Comparison of ENCODE assay signal across 11 mouse cellular contexts in the genomic region with DNA sequence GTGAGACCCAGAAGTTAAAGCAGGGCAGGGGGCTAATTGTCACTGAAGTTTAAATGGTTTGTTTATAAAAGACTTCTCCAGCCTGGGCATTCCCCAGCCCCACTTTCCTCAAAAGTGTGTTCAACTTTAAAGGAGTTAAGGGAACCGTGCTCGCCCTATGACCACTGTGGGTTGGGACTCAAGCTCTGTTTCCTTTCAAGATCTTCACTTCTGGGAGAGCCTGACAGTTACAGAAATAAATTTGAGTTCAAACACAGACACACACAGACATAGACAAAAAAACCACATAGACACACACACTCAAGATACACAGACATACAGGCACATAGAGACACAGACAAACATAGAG.
DNase-seq lines count a peak whose midpoint lies in the region; ATAC-seq and TF ChIP-seq lines count a peak whose summit lies in the region.
"Had no signal": no experiment of that assay in that cellular context is flagged by ENCODE, and none has a peak within 500 bp of the region (broad histone marks: within the 10 kb centered on the region; RNA-seq: fewer than 3 reads in every experiment).

No protein-coding gene starts in this region.

- no peak for TF ChIP-seq POLR2A in lung, adult 2 months (IDR thresholded peaks at IDR 0.05; ENCODE audit: borderline replicate concordance, extremely low read depth, low read depth, low read length)

- H3K27ac ChIP-seq in heart, embryonic 14.5 days (replicated peaks in 1 of 2; ENCODE audit: control insufficient read depth in 1 of 2, insufficient read depth in 1 of 2, low read depth in 2 of 2, low read length in 2 of 2) = peak overlapping the region; percentile 64 to 75
- peak overlapping the region; percentile 27; the same call in 1 of the 2 replicates for H3K27ac ChIP-seq in lung, embryonic 16.5 days (ENCODE audit: low read length)
- H3K27ac ChIP-seq in intestine, postnatal 0 days (ENCODE audit: low read depth, low read length) = peak overlapping the region; percentile 42; the same call in 1 of the 2 replicates
- peak overlapping the region; percentile 85 for H3K27ac ChIP-seq in stomach, embryonic 16.5 days (ENCODE audit: low read length)

- peaks cover 12 to 17% of the 10 kb centered on the region in 2 experiments for H3K4me1 ChIP-seq in heart, embryonic 14.5 days (ENCODE audit: control insufficient read depth in 2 of 2, insufficient read depth in 2 of 2, low read length in 2 of 2)
- H3K4me1 ChIP-seq in lung, embryonic 16.5 days (replicated peaks; ENCODE audit: control insufficient read depth, insufficient read depth, low read length) = peaks cover 5% of the 10 kb centered on the region; the same call in 1 of the 2 replicates
- no peaks in the 10 kb centered on the region; the same call in 1 of the 2 replicates for H3K4me1 ChIP-seq in lung, adult 2 months (ENCODE audit: control insufficient read depth, insufficient read depth, low read length)
- H3K4me1 ChIP-seq in intestine, postnatal 0 days (replicated peaks; ENCODE audit: control insufficient read depth, insufficient read depth, low read length) = no peaks in the 10 kb centered on the region
- peaks cover 10% of the 10 kb centered on the region; the same call in 1 of the 2 replicates for H3K4me1 ChIP-seq in stomach, embryonic 16.5 days (ENCODE audit: control insufficient read depth, insufficient read depth, low read length)

- no peaks in the 10 kb centered on the region for H3K9me3 ChIP-seq in heart, embryonic 14.5 days (ENCODE audit: control insufficient read depth, low read length)
- H3K9me3 ChIP-seq in lung, embryonic 16.5 days (ENCODE audit: control insufficient read depth, low read length) = no peaks in the 10 kb centered on the region
- no peaks in the 10 kb centered on the region for H3K9me3 ChIP-seq in intestine, postnatal 0 days (ENCODE audit: control insufficient read depth)
- no peaks in the 10 kb centered on the region for H3K9me3 ChIP-seq in stomach, embryonic 16.5 days (replicated peaks; ENCODE audit: control insufficient read depth, low read length)

- no peak for ATAC-seq in heart, embryonic 14.5 days (ENCODE audit: insufficient number of reproducible peaks, insufficient read depth, low FRiP score, low read depth)
- ATAC-seq in lung, embryonic 16.5 days (ENCODE audit: low read depth) = no peak; the same call in 1 of the 2 replicates
- no peak for ATAC-seq in intestine, postnatal 0 days
- ATAC-seq in stomach, embryonic 16.5 days (ENCODE audit: insufficient read depth, low FRiP score) = 0 out of 2 replicates have a peak, but pooled peaks have one; percentile 27

- no peak overlapping the region for H3K9ac ChIP-seq in heart, embryonic 14.5 days (ENCODE audit: low read length)
- H3K9ac ChIP-seq in lung, embryonic 16.5 days (ENCODE audit: low read length) = no peak overlapping the region
- H3K9ac ChIP-seq in intestine, postnatal 0 days (ENCODE audit: low read depth, low read length) = no peak overlapping the region
- H3K9ac ChIP-seq in stomach, embryonic 16.5 days (ENCODE audit: low read length) = no peak overlapping the region

- no peak for TF ChIP-seq CTCF in lung, adult 2 months (IDR thresholded peaks at IDR 0.05; ENCODE audit: insufficient read depth, low read length)
- no peak for TF ChIP-seq CTCF in intestine, postnatal 0 days (IDR thresholded peaks at IDR 0.05; ENCODE audit: low read depth)

- H3K36me3 ChIP-seq in heart, embryonic 14.5 days (ENCODE audit: control insufficient read depth, insufficient read depth, low read length) = no peaks in the 10 kb centered on the region
- H3K36me3 ChIP-seq in lung, embryonic 16.5 days (ENCODE audit: control insufficient read depth, insufficient read depth, low read length) = no peaks in the 10 kb centered on the region
- no peaks in the 10 kb centered on the region for H3K36me3 ChIP-seq in intestine, postnatal 0 days (ENCODE audit: control insufficient read depth, insufficient read depth)
- no peaks in the 10 kb centered on the region for H3K36me3 ChIP-seq in stomach, embryonic 16.5 days (ENCODE audit: control insufficient read depth, insufficient read depth, low read length)

- H3K4me2 ChIP-seq in heart, embryonic 14.5 days (ENCODE audit: low read length) = no peak overlapping the region
- H3K4me2 ChIP-seq in lung, embryonic 16.5 days (ENCODE audit: low read depth, low read length) = no peak overlapping the region
- no peak overlapping the region for H3K4me2 ChIP-seq in intestine, postnatal 0 days (replicated peaks; ENCODE audit: low read depth)
- H3K4me2 ChIP-seq in stomach, embryonic 16.5 days (ENCODE audit: low read depth, low read length) = no peak overlapping the region

- H3K27me3 ChIP-seq in heart, embryonic 14.5 days (ENCODE audit: control insufficient read depth, insufficient read depth, low read length) = no peaks in the 10 kb centered on the region
- H3K27me3 ChIP-seq in lung, embryonic 16.5 days (ENCODE audit: control insufficient read depth, insufficient read depth, low read depth, low read length) = no peaks in the 10 kb centered on the region
- no peaks in the 10 kb centered on the region for H3K27me3 ChIP-seq in intestine, postnatal 0 days (replicated peaks; ENCODE audit: control insufficient read depth, insufficient read depth, low read length)
- no peaks in the 10 kb centered on the region for H3K27me3 ChIP-seq in stomach, embryonic 16.5 days (ENCODE audit: control insufficient read depth, insufficient read depth, low read length)

- intact Hi-C loops in heart, postnatal 14 days (cut with DNase I) = no loop called here

- WGBS in heart, embryonic 14.5 days = 58% methylated on average over 2 of the region's 2 CpGs
- 62% methylated on average over 2 of the region's 2 CpGs for WGBS in lung, embryonic 16.5 days
- 76% methylated on average over 2 of the region's 2 CpGs for WGBS in lung, adult 2 months
- WGBS in intestine, postnatal 0 days = 47% methylated on average over 2 of the region's 2 CpGs
- WGBS in stomach, embryonic 16.5 days = 50% methylated on average over 2 of the region's 2 CpGs

- no peak for DNase-seq in heart, postnatal 14 days
- no peak for DNase-seq in lung, adult 2 months
- no peak for DNase-seq in thymus, postnatal 25 days
- no peak for DNase-seq in right cerebral cortex, postnatal 10 days (ENCODE audit: low spot score in 2 of 2)
- DNase-seq: cerebellum, adult 18-20 months; left cerebral cortex, postnatal 4 days; thymus, postnatal 4 days had no signal

- H3K4me3 ChIP-seq in heart, embryonic 14.5 days (ENCODE audit: control insufficient read depth in 1 of 2, insufficient read depth in 1 of 2, low read depth in 1 of 2, low read length in 2 of 2) = no peak overlapping the region
- no peak overlapping the region for H3K4me3 ChIP-seq in lung, embryonic 16.5 days (ENCODE audit: low read length)
- no peak overlapping the region for H3K4me3 ChIP-seq in lung, adult 2 months (replicated peaks; ENCODE audit: extremely low read depth, low read depth, low read length)
- no peak overlapping the region for H3K4me3 ChIP-seq in intestine, postnatal 0 days (ENCODE audit: low read depth, low read length)
- H3K4me3 ChIP-seq in stomach, embryonic 16.5 days (replicated peaks; ENCODE audit: low read length) = no peak overlapping the region

Comparison
In these comparisons a context has a peak if more than half of its experiments do, and no peak if none do; other contexts are left out.
1. H3K27ac ChIP-seq: peak in every context shown above with its lines; median percentile 85 in stomach, embryonic 16.5 days; 70 in heart, embryonic 14.5 days; 42 in intestine, postnatal 0 days; 27 in lung, embryonic 16.5 days.